Mouse (Mus musculus): ENCODE measurements at regions not wholly inside any gene's neighbourhood (a gene's known extent, or its start where the extent isn't known, plus 50 kb on each side); places are given as distances from the start of the nearest gene placed in this dataset.

DNA sequence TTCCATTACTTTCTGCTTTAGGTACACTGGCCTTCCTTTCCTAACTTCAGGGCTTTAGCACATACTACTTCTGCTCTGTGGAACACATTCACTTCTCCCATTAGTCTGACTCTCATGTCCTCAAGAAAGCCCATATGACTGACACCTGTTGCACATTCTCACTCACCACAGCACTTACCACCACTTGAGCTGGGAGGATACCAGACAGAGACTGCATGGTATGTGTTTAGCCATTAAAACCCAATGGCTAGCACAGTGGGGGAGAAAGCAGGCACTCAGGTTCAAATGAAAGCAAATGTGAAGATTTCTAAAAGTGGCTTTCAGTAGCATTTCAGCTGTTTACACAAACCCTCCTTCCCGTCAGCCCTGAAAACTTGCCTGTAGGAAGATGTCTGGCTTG lies 113.6 kb upstream of the Ncam1 start:
- TF ChIP-seq ZNF384 (IDR thresholded peaks at IDR 0.05; ENCODE audit: low read depth, low read length) (no peak), HCFC1 (IDR thresholded peaks at IDR 0.05; ENCODE audit: borderline replicate concordance, insufficient read depth, low read length) (no peak), ZC3H11A (IDR thresholded peaks at IDR 0.05; ENCODE audit: borderline replicate concordance, low read depth, low read length) (no peak)
